Mouse (Mus musculus): Measurements from ENCODE around the gene Slc35f2. TPM values are rescaled to one million over a fixed set of nuclear protein-coding genes. Genes with fewer than 3 reads are reported as not detected.

The Slc35f2 gene
- not detected for polyA plus RNA-seq (2012; fragmentation: generic; extraction: Trizol)

DNA sequence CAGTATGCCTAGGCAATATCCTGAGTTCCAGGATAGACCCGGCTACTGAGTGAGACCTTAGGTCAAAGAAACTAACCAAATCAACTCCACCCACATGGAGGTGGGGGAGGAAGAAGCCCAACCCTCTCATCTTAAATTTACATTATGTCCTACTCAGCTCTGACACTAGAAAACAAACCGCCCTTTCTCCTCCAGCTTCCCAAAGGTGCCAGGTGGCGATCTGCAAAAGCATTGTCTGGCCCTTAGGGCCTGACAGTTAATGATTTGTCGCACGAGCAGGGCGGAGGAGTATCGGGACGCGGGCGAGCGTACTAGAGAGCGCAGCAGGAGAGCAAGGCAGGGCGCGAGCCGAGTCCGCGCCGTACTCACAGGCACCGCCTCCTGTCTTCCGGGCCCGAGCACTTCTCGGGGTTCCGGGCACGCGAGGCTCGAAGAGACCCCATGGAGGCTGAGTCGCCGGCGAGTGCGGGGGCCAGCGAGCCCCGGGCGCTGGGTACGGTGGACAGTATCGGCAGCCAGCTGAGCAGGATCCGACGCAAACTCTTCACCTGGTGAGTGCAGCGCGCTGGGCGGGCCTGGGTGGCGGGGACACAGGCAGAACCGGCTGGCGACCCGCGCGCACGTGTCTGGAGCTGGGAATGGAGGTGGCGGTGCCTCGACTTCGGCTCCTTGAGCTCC lies at the start of gene Slc35f2:
Gene Slc35f2, plus strand, starts transcription at position 195 of the 678 bp plus-strand sequence.

GRCm38 (mm10) chr9:53849864-53850263 lies 78.5 kb downstream of the Slc35f2 start, which contains the start of gene Sln:
Gene Sln (plus strand): TSS chr9:53850164.

Other genes starting within 250 kb of the Slc35f2 start
- under 1 TPM; 0.16 to 0.60 TPM for gene Atm, start 234.8 kb upstream of the Slc35f2 start, polyA plus RNA-seq (2012; fragmentation: generic; extraction: Trizol)
- 1 to 10 TPM in 1 of 2 experiments, under 1 TPM in 1; 0.15 to 1.2 TPM for gene Npat, start 234.5 kb upstream of the Slc35f2 start, polyA plus RNA-seq (2012; fragmentation: generic; extraction: Trizol)
- 10 to 100 TPM; 11.2 to 48.1 TPM for gene Acat1, start 161.2 kb upstream of the Slc35f2 start, polyA plus RNA-seq (2012; fragmentation: generic; extraction: Trizol)
- 1 to 10 TPM in 1 of 2 experiments, under 1 TPM in 1; 0.57 to 3.4 TPM for gene Cul5, start 101.5 kb upstream of the Slc35f2 start, polyA plus RNA-seq (2012; fragmentation: generic; extraction: Trizol)
- gene Rab39, start 65.3 kb upstream of the Slc35f2 start, polyA plus RNA-seq (2012; fragmentation: generic; extraction: Trizol): not detected
- gene Sln, start 78.6 kb downstream of the Slc35f2 start, polyA plus RNA-seq (2012; fragmentation: generic; extraction: Trizol): not detected
- gene Elmod1, start 203.8 kb downstream of the Slc35f2 start, polyA plus RNA-seq (2012; fragmentation: generic; extraction: Trizol): not detected